Mouse (Mus musculus): ENCODE measurements around the gene Ucp3.

DNA sequence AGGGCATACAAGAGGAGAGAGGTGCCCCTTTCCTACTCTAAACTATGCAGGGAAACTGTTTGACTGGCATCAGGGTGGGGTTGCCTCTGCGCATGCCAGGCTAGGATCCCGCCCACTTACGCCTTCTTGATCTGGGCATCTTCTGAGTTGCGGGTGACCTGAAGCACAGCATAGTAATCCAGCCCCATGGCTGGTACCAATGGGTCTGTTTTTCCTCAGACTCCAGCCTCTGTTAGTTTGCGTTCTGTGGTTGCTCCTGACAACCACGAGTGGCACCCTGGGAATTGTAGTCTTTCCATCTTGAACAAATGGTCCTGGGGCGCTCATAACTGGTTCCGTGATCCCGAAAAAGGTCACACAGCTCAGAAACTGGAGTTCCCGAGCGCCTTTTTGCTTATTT lies 41.8 kb downstream of the Ucp3 start, which contains the start of gene Dnajb13:
- no peak for TF ChIP-seq TAL1 (IDR thresholded peaks at IDR 0.05; ENCODE audit: low read length)
- no peak for TF ChIP-seq GATA1 (IDR thresholded peaks at IDR 0.05; ENCODE audit: low read length)
